ENCODE assay signal across 8 mouse cellular contexts in genomic region chr1:170900799-170901467, GRCm38 (mm10). TPM values are rescaled to one million over a fixed set of nuclear protein-coding genes. Genes with fewer than 3 reads are reported as not detected.
DNase-seq lines count a peak whose midpoint lies in the region; ATAC-seq and TF ChIP-seq lines count a peak whose summit lies in the region.

No protein-coding gene starts in this region.

- no peaks in the 10 kb centered on the region for H3K79me2 ChIP-seq in myocyte (ENCODE audit: control insufficient read depth, insufficient read depth)

- no peak overlapping the region for H3K4me3 ChIP-seq in myocyte

- no peaks in the 10 kb centered on the region for H3K36me3 ChIP-seq in myocyte (ENCODE audit: control insufficient read depth, insufficient read depth)

- 0 out of 2 replicates have a peak, but pooled peaks have one; percentile 55 for ATAC-seq in erythroblast, adult 5-6 weeks (replicated peaks; ENCODE audit: low FRiP score, poor library complexity, severe bottlenecking)
- peak; percentile 55 for ATAC-seq in inflammation-experienced regulatory T-cells, adult 6 months

- peak overlapping the region; percentile 53 for H3K4me2 ChIP-seq in myocyte (ENCODE audit: low read depth)

- no peak for TF ChIP-seq POLR2A in myocyte (IDR thresholded peaks at IDR 0.05; ENCODE audit: insufficient read length, low read depth)

- peak; percentile 83 for DNase-seq in layer of hippocampus, adult 11-12 months (ENCODE audit: low spot score)
- DNase-seq in layer of hippocampus, postnatal 36 days: no peak
- DNase-seq in ZHBTc4 (ENCODE audit: low read depth, low spot score) (peak; percentile 61), liver (peak; percentile 32)
- DNase-seq in thymus, postnatal 4 days: peak; percentile 64

- no peaks in the 10 kb centered on the region for H3K27me3 ChIP-seq in myocyte (ENCODE audit: control insufficient read depth, insufficient read depth, insufficient read length)

- H3ac ChIP-seq in myocyte (ENCODE audit: control insufficient read depth, insufficient read length): no peak overlapping the region

TF ChIP-seq in myocyte, 11 proteins besides CTCF, POLR2A, EP300 and RAD21:
- TF ChIP-seq E2F4 (IDR thresholded peaks at IDR 0.05; ENCODE audit: insufficient read depth) (no peak), USF1 (IDR thresholded peaks at IDR 0.05; ENCODE audit: low read depth) (no peak), SRF (IDR thresholded peaks at IDR 0.05; ENCODE audit: control insufficient read depth, insufficient read length, low read depth) (no peak), TCF3 (IDR thresholded peaks at IDR 0.05; ENCODE audit: insufficient read length, low read depth) (no peak), TCF12 (IDR thresholded peaks at IDR 0.05; ENCODE audit: insufficient read depth, poor library complexity, severe bottlenecking) (no peak), POLR2AphosphoS2 (IDR thresholded peaks at IDR 0.05; ENCODE audit: insufficient read length, low read depth) (no peak), CEBPB (IDR thresholded peaks at IDR 0.05; ENCODE audit: insufficient read depth, poor library complexity, severe bottlenecking) (no peak), MYOD1 (IDR thresholded peaks at IDR 0.05; ENCODE audit: control insufficient read depth in 1 of 3, insufficient read length in 2 of 3, low read depth in 2 of 3) (no peak), MAX (IDR thresholded peaks at IDR 0.05; ENCODE audit: low read depth) (no peak), REST (IDR thresholded peaks at IDR 0.05; ENCODE audit: insufficient read depth, insufficient read length) (no peak), MYOG (IDR thresholded peaks at IDR 0.05; ENCODE audit: control insufficient read depth in 1 of 3, insufficient read depth in 1 of 3, insufficient read length in 2 of 3, low read depth in 2 of 3) (no peak)

RNA-seq across cellular contexts. Expression of gene Fcrlb, which starts 11.8 kb away (rescaled TPM):
- under 1 TPM; 0.45 to 0.58 TPM for total RNA-seq in layer of hippocampus, postnatal 36 days (2021)
- total RNA-seq in erythroblast, adult 5-6 weeks (2015; ENCODE audit: low replicate concordance): not detected in 2 replicates
- not detected in 2 replicates for total RNA-seq in erythroblast, adult 5-6 weeks (2017; ENCODE audit: low replicate concordance)
- polyA plus RNA-seq in inflammation-experienced regulatory T-cells, adult 6 months (2017; shearing (Covaris generic)): not detected
- polyA plus RNA-seq in myocyte (2012; fragmentation: generic; extraction: Trizol): 1.6 TPM

RNA-seq across cellular contexts. Expression of gene Dusp12, which starts 15.6 kb away (rescaled TPM):
- 10 to 100 TPM; 14.8 to 15.6 TPM for total RNA-seq in layer of hippocampus, postnatal 36 days (2021)
- total RNA-seq in erythroblast, adult 5-6 weeks (2015; ENCODE audit: low replicate concordance): 1.7 TPM in 1 of 2 replicates, not detected in the other
- 1.4 and 1.5 TPM in 2 replicates for total RNA-seq in erythroblast, adult 5-6 weeks (2017; ENCODE audit: low replicate concordance)
- 10 to 100 TPM; 11.0 to 16.1 (median 11.7) TPM for polyA plus RNA-seq in inflammation-experienced regulatory T-cells, adult 6 months (2017; shearing (Covaris generic))
- 26.8 TPM for polyA plus RNA-seq in myocyte (2012; fragmentation: generic; extraction: Trizol)

RNA-seq across cellular contexts. Expression of gene Gm26620, which starts 16.1 kb away (rescaled TPM):
- under 1 TPM; 0.48 to 0.60 TPM for total RNA-seq in layer of hippocampus, postnatal 36 days (2021)
- total RNA-seq in erythroblast, adult 5-6 weeks (2015; ENCODE audit: low replicate concordance): not detected in 2 replicates
- total RNA-seq in erythroblast, adult 5-6 weeks (2017; ENCODE audit: low replicate concordance): not detected in 2 replicates
- under 1 TPM in 1 of 3 experiments, not detected in 2; 0.53 TPM for polyA plus RNA-seq in inflammation-experienced regulatory T-cells, adult 6 months (2017; shearing (Covaris generic))
- polyA plus RNA-seq in myocyte (2012; fragmentation: generic; extraction: Trizol): 0.06 TPM

RNA-seq across cellular contexts. Expression of gene Fcrla, which starts 26.4 kb away (rescaled TPM):
- total RNA-seq in layer of hippocampus, postnatal 36 days (2021): not detected
- total RNA-seq in erythroblast, adult 5-6 weeks (2015; ENCODE audit: low replicate concordance): 0.63 TPM in 1 of 2 replicates, not detected in the other
- total RNA-seq in erythroblast, adult 5-6 weeks (2017; ENCODE audit: low replicate concordance): 0.84 and 0.94 TPM in 2 replicates
- polyA plus RNA-seq in inflammation-experienced regulatory T-cells, adult 6 months (2017; shearing (Covaris generic)): 1 to 10 TPM in 2 of 3 experiments, not detected in 1; 1.2 to 2.1 TPM
- not detected for polyA plus RNA-seq in myocyte (2012; fragmentation: generic; extraction: Trizol)

RNA-seq across cellular contexts. Expression of gene Atf6, which starts 33.4 kb away (rescaled TPM):
- total RNA-seq in layer of hippocampus, postnatal 36 days (2021): 10 to 100 TPM; 48.7 to 50.9 TPM
- 17.3 and 21.5 TPM in 2 replicates for total RNA-seq in erythroblast, adult 5-6 weeks (2015; ENCODE audit: low replicate concordance)
- total RNA-seq in erythroblast, adult 5-6 weeks (2017; ENCODE audit: low replicate concordance): 22.6 and 27.2 TPM in 2 replicates
- 10 to 100 TPM in 1 of 3 experiments, 1 to 10 TPM in 2; 7.0 to 10.8 (median 9.6) TPM for polyA plus RNA-seq in inflammation-experienced regulatory T-cells, adult 6 months (2017; shearing (Covaris generic))
- polyA plus RNA-seq in myocyte (2012; fragmentation: generic; extraction: Trizol): 40.2 TPM

Comparison
In these comparisons a context has a peak if more than half of its experiments do, and no peak if none do; other contexts are left out.
1. DNase-seq: peak in layer of hippocampus, adult 11-12 months (single experiment), ZHBTc4 (single experiment), liver (single experiment) and thymus, postnatal 4 days (single experiment); none in layer of hippocampus, postnatal 36 days (0 of 2).
2. RNA of gene Dusp12, which starts 15.6 kb away (total RNA-seq): 14.8 to 15.6 TPM in layer of hippocampus, postnatal 36 days; 1.4 to 1.7 TPM in erythroblast, adult 5-6 weeks; every median in the first group is over 4 times any median in the second.